Mouse (Mus musculus): ENCODE results near the gene Ppef1.

Ppef1 gene

DNA sequence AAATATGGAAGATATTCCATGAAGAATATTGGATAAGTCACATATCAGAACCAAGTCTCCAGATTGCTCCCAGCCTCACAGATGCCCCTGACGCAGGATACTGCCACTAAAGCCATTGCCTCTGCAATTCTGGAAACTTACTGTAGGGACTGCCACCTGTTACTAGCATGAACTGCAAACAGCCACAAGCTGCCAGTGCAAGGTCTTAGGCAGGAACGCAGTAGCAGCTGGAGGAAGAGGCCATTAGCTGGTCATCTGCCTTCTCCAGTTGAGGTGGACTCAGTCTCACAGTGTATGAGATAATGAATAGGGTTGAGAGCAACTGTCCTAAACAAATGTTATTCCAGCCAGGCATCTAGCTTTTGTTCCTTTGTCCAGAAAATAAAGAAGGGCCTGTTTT lies 137.5 kb downstream of the Ppef1 start:
- no peak for DNase-seq (ENCODE audit: low spot score in 2 of 2)

DNA sequence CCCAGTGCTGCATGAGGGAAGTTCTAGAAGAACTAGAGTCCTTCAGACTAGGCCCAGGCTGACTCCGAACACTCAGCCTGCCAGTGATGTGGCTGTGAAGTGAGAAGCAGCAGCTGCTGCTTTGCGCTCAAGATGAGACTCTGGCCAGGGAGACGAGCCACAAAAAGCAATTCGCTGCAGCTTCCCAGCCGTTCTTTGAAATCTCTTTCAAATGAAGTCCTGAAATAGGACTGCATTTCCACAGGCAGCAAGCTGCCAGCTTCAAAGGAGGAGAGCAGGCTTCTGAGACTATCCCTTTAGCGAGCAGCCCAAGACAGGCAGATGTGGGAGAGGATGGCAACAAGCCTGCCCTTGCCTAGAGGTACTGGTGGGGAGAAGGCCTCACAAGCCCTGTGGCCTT lies 142.6 kb downstream of the Ppef1 start:
- peak in 1 of 2 experiments; percentile 49 for DNase-seq (ENCODE audit: low spot score in 2 of 2)

DNA sequence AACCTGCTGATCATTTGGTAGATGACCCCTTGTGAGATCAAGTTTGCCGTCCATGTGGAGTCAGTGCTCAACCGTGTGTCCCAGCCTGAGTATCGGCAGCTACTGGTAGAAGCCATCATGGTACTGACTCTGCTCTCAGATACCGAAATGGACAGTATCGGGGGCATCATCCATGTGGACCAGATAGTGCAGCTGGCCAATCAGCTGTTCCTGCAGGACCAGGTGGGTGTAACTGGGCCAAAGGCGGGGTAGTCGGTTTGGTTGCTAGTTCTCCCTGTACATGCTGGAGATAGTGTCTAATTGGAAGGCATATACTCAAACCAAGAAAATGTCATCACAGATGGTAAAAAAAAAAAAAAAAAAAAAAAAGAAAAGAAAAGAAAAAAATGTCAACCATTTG lies 145.4 kb downstream of the Ppef1 start:
- no peak for DNase-seq (ENCODE audit: low spot score in 2 of 2)

DNA sequence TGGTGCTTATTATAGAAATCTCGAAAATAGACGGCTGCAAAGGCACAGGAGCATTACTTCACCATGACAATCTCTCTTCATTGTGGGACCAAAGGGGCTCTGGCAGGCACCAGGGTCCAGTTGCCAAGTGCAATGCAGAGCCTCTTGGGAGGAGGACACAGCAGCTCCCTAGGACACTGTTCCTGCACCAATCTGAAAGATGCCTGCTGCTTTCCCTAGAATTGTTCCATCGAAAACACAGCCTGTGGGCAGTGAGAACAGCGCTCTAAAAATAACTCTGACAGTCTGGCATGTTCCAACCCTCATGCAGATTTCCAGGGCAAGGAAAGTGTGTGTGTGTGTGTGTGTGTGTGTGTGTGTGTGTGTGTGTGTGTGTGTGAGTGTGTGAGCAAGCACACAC lies 147.0 kb downstream of the Ppef1 start:
- DNase-seq (ENCODE audit: low spot score in 2 of 2) = peak in 1 of 2 experiments; percentile 45

DNA sequence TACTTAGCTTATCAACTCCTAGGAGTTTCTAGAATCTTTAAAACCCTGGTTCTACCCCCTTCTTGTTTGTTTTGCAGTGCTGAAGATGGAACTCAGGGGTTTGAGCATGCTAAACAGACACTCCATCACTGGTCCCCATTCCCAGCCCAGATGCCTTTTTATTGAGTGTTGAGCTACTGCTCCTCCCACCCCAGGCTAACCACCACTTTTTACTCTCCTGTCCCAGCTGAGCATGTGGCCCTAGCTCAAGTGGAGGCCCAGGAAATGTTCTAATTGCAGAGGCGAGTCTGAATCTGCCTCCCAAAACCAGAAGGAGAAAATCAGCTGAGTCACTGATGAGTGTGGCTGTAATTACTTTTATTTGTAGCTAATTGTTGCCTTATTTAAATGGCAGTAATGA lies 150.5 kb downstream of the Ppef1 start:
- no peak for DNase-seq (ENCODE audit: low spot score in 2 of 2)

DNA sequence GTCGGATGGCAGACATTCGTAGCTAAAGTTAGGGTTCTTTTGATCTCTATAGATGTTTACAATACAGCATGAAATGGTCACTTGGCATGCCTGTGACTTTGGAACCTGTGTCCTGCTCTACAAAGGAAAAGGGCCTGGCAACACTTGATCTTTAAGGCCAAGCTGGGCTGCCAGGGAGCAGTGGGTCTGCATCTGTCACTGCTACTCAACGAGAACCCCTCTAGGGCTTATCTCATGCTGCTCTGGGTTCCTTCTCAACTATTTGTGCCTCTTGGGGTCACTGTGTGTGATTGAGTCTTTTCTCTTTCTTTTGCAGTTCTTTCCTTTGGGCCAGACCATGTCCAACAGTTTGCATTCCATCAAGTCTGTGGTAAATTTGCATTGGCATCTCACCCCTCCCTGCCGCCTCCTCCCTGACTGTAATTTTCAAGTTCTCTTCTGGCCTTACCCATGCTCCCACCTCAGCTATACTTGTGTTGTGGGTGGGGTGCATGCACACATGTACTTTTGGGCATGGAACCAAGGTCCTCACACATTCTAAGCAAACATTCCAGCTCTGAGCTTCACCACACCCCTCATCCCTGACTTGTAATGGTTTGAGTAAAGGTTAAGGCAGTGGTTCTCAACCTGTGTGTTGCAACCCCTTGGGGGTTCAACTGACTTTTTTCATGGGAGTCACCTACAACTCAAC lies 151.3 kb downstream of the Ppef1 start:
- DNase-seq (ENCODE audit: low spot score in 2 of 2) = no peak

DNA sequence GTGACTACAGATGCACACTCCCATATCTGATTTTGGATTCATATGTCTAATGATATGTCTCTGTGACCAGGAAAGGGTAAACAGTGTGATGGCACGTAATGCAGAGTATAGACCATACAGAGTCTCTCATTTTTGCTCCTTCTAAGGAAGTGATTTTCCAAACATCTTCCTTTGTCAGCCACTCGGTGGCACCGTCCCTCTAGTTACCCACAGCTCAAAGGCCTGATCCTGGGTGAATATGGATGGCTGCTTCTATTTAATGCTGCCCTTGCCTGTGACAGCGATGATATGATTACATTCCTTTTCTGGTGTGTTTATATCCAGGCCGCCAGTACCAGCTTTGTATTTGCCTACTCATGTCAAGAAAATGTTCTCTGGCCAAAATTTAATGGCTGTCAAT lies 152.0 kb downstream of the Ppef1 start:
- DNase-seq (ENCODE audit: low spot score in 2 of 2) = no peak
